Mouse (Mus musculus) right cerebral cortex, adult 2 months (tissue): Measurements from ENCODE around the gene Zfp207.
"Not testable (repeated sequence)": the region's sequence is repeated elsewhere in the genome, so short reads cannot be mapped to it uniquely, and the experiment has no call there.

Experiments used
- DNase-seq, 2 experiments: peaks; one replicate each; pipeline ENCODE4 v3.0.0; 2021 to 2022; ENCODE audit warnings: low spot score in 2 of 2

The Zfp207 gene

DNA sequence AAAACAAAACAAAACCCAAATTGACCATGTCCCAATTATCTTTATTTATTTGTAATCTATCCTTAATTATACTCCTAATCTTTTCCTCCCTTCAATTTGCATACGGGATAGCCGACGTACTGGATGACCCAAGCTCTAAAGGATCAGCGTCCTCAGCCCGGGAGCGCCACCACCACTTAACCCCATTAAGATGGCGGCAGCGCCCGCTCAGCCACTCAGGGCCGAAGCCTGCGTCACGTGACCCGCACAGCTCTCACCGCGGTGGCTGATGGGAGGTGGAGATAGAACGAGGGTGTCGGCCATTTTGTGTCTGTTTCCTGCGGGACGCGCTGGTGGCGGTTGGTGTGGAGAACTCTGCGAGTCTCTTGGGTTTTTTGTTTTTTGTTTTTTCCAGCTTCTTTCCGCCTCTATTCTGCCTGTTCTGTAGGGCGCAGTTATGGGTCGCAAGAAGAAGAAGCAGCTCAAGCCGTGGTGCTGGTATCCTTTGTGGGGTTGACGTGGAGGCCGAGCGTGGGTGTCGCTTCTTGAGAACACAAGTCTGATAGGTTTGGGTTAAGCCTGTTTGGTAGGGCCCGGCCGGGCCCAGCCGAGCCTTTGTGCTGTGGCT lies at the start of gene Zfp207:
Zfp207 (plus strand) TSS at position 261 of the 607 bp plus-strand sequence.
- DNase-seq = peak; percentile 99

DNA sequence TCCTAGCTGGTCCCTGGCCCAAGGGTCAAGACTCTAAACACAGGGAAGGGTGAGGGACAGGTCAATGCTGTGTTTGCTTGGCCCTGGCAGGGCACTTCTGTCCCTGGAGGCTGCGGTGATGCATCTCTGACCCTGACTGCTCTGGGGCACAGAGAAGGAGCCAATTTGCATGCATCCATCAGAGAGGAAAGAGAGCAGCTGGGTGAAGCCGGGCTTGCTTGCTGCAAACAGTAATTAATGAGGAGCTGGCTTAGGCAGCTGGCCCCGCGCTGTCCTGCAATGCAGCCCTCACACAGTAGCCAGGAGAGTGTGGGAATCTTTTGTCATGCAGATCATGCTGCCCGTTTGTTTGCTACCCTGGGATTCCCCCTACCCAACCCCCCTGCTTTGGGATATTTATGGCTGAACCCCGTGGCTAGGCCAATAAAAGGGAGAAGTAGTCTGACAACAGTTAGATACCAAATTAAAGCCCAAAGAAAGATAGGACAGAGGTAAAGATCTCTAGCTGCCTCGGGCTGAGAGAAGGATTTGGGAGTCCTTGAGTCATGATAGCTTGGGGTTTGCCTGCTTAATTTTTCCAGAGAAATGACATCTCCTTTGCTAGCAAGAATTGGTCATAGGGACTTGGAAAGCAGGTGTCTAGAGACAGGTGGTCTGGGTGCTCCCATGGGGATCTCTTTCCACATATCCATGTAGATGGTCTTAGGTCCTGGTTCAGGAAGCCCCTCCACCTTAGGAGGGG lies 47.3 kb upstream of the Zfp207 start:
- DNase-seq = no peak

DNA sequence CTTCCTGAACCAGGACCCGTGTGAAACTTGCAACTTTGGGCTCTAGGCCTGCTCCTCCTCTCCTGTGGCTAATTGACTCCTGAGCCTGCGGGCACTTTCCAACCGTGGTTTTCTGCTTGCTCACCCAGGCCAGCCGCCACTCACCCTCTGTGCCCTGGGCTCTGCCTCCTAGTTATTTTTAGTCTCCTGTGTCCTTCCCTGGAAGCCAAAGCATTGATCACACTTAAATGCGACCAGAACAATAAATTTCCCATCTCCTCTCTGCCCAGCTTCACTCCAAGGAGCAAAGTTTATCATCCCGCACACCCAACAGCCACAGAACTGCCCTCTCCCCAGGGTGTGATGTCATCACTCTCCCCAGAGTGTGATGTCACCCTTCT lies 46.7 kb upstream of the Zfp207 start:
- no peak for DNase-seq

DNA sequence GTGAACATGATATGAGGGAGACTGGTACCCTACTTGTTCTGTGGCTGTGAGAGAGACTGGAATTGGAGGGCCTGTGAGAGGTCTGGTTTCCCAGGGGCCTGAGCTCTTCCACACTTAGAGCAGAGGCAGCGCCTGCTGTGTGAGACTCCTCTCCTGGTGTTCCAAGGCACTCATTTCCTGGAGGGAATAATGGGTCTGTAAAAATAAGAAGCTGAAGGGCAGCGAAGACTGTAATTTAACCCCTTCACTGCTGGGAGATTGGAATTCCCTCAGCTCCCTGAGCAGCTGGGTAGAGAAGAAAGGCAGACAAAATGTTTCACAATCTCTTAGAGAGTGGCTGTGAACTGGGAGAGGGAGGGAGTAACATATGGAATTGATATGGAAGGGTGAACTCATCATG lies 40.6 kb upstream of the Zfp207 start:
- DNase-seq = no peak

DNA sequence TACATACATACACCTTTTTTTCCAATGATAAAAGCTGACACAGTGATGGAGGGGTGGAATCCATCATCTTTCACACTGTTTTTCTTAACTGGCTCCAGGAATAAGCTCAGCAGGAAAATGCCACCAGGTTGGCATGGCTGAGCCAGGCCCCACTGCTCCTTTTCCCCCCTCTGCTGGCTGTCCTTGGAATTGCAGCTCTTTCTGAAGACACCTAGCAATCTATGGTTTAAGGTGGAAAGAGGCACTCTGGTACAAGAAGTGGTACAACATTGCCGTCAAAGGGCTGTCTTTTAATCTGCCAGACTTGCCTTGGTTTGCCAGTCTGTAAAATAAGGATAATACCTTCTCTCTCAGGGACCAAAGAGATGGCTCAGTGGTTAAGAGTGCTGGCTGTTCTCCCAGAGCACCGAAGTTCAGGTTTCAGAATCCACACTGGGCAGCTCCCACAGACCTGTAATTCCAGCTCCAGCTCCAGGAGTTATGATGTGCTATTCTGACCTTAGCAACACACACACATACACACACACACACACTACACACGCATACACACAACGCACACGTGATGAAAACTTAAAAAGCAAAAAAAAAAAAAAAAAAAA lies 31.1 kb upstream of the Zfp207 start:
- peak; percentile 89 to 95 for DNase-seq

DNA sequence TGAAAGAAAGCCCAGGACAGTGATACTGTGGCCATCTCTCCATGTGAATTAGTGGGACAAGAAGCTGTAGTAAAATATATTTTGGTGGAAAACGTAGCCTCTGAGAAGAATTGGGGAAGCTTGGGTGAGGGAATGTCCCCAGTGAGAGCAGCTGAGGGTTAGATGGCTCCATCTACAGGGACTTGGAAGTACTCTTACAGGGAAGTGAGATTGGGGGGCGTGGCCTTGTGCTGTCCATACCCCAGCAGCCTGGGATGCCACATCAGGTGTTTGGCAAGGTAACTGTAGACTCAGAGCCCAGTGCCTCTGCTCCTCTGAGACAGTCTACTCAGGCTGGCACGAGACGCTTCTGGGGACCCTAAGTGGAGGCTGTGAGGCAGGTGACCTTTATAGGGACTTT lies 28.2 kb upstream of the Zfp207 start:
- no peak for DNase-seq

DNA sequence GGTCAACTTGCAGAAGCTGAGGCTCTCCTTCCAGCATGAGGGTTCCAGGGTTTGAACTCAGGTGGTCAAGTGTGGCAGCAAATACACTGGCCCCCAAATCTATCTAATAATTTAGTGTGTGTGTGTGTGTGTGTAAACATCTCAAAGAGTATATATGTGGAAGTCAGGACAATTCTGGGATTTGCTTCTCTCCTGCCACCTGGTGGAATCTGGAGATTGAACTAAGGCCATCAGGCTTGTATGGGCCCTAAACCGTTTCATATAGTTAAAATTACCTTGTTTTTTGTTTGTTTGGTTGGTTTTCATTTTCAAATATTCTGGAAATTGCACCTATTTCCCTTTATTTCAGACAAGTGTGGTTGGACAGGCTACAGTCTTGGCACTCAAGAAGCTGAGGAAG lies 14.1 kb upstream of the Zfp207 start:
- no peak for DNase-seq

DNA sequence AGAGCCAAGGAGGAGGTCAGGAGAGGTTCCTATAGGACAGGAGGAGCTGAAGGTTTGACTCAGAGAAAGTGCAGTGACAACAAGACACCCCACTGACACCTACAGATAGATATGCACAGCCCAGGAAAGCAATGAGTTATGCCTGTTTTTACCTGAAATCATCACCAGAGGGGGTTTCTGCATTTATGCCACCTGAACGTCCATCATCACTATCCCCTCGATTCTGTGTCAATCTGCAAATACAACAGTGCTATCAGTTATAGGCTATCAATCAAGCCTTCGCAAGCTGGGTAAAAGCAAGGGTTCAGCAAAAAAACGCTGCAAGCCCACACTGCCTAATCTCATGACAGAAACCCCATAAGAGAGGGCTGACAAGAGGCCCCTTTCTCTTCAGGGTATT lies 6.4 kb upstream of the Zfp207 start:
- no peak for DNase-seq

DNA sequence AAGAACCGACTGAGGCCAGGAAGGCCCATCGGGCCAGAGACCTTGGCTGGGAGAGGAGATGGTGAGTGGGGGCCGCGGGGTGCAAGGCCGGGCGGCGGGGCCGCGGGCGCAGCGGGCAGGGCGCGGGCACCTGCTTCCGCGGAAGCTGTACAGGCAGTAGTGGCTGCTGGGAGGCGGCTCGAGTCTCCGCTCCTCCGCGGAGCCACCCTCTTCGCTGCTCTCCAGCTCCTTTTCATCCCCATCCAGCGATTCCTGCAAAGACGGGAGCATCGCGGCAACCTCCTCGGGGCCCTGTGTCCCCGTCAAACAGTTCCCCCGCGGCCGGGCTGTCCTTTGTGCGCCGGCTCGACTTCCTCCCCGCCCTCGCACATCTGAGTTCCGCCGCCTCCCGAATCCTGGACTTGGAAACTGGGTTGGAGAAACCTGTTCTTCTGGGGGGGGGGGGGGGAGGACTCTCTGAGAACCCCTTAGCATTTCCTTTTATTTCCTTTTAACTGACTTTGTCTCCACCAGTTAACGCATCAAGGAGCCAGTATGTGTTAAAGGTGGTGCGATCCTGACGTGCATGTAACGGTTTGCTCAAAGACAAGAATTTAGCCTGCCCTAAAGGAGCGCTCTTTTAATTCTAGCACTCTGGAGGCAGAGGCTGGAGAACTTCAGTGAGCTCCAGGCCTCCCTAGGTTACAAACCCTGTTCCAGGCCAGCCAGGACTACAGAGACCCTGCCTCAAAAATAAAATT lies 5.2 kb upstream of the Zfp207 start, which contains the start of gene 5730455P16Rik:
5730455P16Rik (minus strand) TSS at position 323 of the 740 bp plus-strand sequence.
- DNase-seq = peak; percentile 85

DNA sequence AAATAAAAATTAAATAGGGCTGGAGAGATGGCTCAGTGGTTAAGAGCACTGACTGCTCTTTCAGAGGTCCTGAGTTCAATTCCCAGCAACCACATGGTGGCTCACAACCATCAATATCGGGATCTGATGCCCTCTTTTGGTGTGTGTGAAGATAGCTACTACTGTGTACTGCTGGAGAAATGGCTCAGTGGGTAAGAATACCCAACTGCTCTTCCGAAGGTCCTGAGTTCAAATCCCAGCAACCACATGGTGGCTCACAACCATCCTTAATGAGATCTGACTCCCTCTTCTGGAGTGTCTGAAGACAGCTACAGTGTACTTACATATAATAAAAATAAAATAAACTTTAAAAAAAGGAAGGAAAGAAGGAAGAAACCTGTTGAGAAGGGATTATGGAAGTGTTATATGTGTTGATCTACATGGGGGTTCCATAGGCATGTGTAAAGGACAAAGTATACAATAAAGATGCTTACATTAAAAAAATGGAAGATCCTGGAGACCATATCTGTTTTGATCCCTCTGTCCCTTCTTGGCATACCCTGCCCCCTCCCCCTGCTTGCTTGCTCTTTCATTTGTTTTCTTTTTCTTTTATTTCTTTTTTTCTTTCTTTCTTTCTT lies 4.5 kb upstream of the Zfp207 start:
- not testable (repeated sequence) for DNase-seq

DNA sequence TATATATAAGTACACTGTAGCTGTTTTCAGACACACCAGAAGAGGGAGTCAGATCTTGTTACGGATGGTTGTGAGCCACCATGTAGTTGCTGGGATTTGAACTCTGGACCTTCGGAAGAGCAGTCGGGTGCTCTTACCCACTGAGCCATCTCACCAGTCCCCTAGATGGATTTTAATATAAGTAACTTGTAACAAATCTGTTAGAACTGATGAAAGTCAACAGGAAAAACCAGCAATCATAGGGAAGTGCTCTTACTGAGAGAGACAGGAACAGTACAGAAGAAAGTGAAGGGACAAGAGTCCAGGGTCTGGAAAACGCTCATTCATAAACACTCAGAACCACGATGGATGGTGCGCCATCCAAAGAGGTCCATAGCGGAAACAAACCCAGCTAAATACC lies 3.9 kb upstream of the Zfp207 start:
- not testable (repeated sequence) for DNase-seq

DNA sequence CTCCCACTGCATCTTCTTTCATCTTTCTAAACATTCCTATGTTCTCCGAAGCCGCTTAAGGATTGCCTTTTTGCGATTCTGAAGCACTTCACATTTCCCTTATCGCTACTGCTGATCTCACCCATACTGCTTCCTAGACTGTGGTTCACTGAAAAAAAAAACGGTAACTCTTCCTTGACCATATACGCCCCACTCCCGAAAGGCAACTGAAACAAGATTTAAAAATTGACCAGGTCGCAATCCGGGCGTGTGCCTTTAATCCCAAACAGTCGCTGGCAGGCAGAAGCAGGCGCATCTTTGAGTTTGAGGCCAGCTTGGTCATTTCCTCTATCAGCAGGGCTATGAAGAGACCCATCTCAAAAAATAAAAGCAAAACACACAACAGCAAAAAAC lies 457 bp upstream of the Zfp207 start:
- DNase-seq = peak; percentile 26 to 33

DNA sequence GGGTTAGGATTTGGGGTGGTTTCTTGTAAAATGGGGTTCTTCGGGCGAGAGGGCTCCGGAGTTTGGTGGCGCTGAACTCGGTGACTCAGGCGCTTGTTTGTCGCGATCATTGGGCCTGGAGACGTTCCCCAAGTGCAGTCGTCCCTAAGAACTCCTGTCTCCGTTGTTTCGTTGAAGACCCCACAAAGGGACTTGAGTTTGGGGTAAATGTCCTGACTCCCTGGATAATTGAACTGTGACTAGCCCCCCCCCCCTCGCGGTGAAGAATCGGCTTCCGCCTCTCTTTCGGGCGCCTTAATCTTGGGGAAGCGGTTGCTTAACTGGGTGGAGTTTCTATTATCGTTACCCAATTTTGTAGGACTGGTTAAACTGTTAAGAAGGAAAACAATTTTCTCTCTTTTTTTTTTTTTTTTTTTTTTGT lies 557 bp downstream of the Zfp207 start:
- no peak for DNase-seq

DNA sequence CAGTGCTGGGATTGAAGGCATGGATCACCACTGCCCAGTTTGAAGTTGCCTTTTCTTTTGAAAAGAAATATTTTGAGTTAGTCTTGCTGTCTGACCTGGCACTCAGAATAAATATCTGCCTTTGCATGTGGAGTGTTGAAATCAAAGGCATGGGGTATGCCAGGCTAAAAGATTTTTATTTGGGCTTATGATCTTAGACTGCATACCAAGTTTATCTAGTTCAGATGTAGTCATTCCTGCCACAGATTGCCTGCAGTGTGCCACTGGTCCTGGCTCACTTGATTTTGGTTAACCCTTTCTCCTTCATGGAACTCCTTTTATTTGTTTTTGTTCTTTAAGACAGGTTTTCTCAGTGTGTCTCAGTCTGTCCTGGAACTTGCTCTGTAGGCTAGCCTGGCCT lies 1.4 kb downstream of the Zfp207 start:
- DNase-seq = no peak

DNA sequence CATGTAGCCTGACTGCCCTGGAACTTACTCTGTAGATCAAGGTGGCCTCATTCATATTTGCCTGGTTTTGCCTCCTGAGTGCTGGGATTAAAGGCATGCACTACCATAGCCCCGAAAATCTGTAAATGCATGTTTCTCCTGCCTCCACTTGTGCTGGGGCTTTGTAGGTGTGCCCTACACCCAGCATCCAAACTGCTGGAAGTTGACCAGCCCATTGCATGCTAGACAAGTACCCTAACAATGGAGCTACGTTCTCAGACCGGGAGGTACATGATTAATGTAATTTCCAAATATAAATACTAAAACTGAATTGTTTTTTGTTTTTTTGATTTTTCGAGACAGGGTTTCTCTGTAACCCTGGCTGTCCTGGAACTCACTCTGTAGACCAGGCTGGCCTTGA lies 2.0 kb downstream of the Zfp207 start:
- no peak for DNase-seq

DNA sequence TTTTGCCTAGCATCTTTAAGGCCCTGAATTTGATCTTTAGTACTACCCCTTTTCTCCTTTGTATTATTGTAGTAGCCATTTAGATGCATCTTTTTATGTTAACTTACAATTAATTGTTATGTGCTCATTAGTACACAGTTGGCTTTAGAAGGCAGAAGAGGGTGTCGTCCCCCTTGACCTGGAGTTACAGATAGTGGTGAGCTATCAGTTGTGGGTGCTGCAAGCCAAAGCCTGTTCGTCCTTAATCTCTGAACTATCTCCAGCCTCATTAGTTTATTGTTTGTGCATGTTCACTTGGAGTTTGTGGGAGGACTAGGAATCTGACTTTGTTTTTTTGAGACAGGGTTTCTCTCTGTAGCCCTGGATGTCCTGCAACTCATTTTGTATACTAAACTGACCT lies 3.7 kb downstream of the Zfp207 start:
- DNase-seq = no peak

DNA sequence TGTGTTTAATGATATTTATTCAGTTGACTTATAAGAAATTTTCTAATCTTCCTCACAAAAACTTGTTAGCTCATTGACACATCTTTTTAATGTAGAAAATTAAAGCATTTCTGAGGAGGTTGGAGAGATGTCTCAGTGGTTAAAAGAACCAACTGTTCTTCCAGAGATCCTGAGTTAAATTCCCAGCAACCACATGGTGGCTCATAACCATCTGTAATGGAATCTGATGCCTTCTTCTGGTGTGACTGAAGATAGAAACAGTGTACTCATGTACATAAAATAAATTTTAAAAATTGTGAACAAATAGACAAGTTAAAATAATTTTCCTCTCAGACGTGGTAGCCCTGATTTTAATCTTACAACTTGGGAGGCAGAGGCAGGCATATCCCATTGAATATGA lies 6.8 kb downstream of the Zfp207 start:
- no peak for DNase-seq

DNA sequence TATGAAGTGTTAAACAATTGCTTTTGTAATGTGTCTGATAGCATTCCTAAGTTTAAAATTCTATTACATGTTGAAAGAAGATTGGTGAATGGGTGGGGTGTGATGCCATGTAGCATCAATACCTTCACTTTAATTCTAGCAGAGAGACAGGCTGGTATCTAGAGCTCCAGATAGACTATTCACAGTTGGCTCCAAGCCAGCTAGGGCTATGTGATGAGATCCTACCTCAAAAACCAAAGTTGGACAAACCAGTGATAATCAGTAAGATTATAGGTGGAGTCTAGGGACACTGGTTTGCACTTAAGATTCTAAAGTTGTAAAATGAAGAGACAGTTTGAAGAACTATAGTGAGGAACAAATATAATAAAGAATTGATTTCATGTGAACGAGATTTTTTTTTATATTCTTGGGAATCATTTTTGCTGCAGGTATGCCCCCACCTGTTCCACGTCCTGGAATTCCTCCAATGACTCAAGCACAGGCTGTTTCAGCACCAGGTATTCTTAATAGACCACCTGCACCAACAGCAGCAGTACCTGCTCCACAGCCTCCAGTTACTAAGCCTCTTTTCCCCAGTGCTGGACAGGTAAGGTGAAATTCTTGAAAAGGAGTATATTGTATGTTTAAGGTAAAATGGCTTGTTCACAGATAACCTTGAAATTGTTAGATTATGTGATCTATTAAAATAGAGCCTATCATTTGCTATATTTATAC lies 8.5 kb downstream of the Zfp207 start:
- no peak for DNase-seq

DNA sequence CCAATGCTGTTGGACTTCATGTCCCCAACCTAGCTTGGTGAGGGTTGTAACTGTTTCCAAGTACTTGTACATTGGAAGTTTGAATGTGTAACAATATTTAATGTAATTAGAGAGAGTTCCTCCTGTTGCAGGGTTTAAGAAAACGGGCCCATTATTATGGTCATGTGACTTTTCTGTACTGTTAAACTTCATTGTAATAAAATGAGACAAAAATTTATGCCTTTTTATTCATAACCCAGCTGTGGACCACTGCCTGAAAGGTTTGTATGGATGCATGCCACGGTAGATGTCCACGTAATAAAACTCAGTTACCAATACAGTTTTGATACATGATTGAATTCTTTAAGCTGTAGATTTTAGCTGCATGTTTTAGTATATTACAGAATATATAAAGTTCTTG lies 12.9 kb downstream of the Zfp207 start:
- DNase-seq = no peak

DNA sequence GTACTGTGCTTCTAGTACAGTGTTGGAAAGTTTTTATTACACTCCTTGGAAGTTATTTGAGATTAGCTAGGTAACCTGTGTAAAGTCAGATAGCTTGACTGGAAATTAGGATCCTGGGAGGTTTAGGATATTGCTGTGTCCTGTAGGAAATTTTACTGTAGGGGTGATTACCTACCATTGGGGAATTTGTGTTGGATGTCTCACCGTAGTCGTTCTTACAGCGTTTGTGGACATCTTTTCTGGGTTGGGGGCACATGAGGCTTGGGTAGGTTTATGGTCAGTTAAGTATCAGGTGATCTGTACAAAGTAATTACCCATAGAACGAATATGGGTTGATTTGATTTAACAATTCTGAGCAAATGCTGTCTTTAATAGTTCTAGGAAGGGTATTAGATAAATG lies 13.5 kb downstream of the Zfp207 start:
- DNase-seq = no peak

DNA sequence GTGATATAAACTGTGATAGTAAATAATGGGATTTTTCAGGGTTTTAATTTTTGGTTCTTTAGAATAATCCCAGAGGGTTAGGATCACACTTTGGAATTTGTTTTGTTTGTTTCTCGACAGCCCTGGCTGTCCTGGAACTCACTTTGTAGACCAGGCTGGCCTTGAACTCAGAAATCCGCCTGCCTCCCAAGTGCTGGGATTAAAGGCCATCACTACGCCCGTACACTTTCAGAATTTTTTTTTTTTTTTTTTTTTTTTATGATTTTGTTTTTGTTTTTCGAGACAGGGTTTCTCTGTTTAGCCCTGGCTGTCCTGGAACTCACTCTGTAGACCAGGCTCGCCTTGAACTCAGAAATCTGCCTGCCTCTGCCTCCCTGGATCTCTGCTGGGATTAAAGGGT lies 24.8 kb downstream of the Zfp207 start:
- DNase-seq = not testable (repeated sequence)
